Mouse (Mus musculus): ENCODE data around the gene Tnfsfm13.
"Not testable (repeated sequence)": the region's sequence is repeated elsewhere in the genome, so short reads cannot be mapped to it uniquely, and the experiment has no call there.

Tnfsfm13 gene

GRCm38 (mm10) chr11:69703814-69704612, 8.1 kb upstream of the Tnfsfm13 start:
- no peak for DNase-seq

- DNase-seq = not testable (repeated sequence)
Measured at GRCm38 (mm10) chr11:69703381-69703780, 7.5 kb upstream of the Tnfsfm13 start.

GRCm38 (mm10) chr11:69702886-69703285, 7.0 kb upstream of the Tnfsfm13 start:
- DNase-seq = not testable (repeated sequence)

- DNase-seq = no peak
Measured at GRCm38 (mm10) chr11:69699595-69699994, 3.7 kb upstream of the Tnfsfm13 start.

- no peak for DNase-seq
Measured at GRCm38 (mm10) chr11:69698574-69698973, 2.7 kb upstream of the Tnfsfm13 start.

- DNase-seq = no peak
Measured at GRCm38 (mm10) chr11:69697396-69697795, 1.5 kb upstream of the Tnfsfm13 start.

- no peak for DNase-seq
Measured at GRCm38 (mm10) chr11:69695046-69695360, 895 bp downstream of the Tnfsfm13 start.

- no peak for DNase-seq
Measured at GRCm38 (mm10) chr11:69693421-69693965, 2.4 kb downstream of the Tnfsfm13 start.

- no peak for DNase-seq
Measured at GRCm38 (mm10) chr11:69692863-69693262, 3.0 kb downstream of the Tnfsfm13 start.

- no peak for DNase-seq
Measured at GRCm38 (mm10) chr11:69692196-69692811, 3.6 kb downstream of the Tnfsfm13 start.

- DNase-seq = no peak
Measured at GRCm38 (mm10) chr11:69689891-69690290, 6.0 kb downstream of the Tnfsfm13 start.

- DNase-seq = no peak
Measured at GRCm38 (mm10) chr11:69687061-69687460, 8.8 kb downstream of the Tnfsfm13 start.

- no peak for DNase-seq
Measured at GRCm38 (mm10) chr11:69686377-69686776, 9.5 kb downstream of the Tnfsfm13 start.

- DNase-seq = no peak
Measured at GRCm38 (mm10) chr11:69685526-69686148, 10.3 kb downstream of the Tnfsfm13 start, which contains the start of gene Tnfsf13. Tnfsf13 (minus strand) TSS chr11:69685784.

- DNase-seq = no peak
Measured at GRCm38 (mm10) chr11:69684936-69685335, 11.0 kb downstream of the Tnfsfm13 start.

- no peak for DNase-seq
Measured at GRCm38 (mm10) chr11:69684128-69684745, 11.7 kb downstream of the Tnfsfm13 start.

GRCm38 (mm10) chr11:69683576-69683975, 12.3 kb downstream of the Tnfsfm13 start:
- no peak for DNase-seq

- peak; percentile 89 for DNase-seq
Measured at GRCm38 (mm10) chr11:69682840-69683533, 12.9 kb downstream of the Tnfsfm13 start.

GRCm38 (mm10) chr11:69682209-69682839, 13.6 kb downstream of the Tnfsfm13 start:
- no peak for DNase-seq

- peak; percentile 98 for DNase-seq
Measured at GRCm38 (mm10) chr11:69681314-69682208, 14.3 kb downstream of the Tnfsfm13 start, which contains the start of gene Senp3. Senp3 (minus strand) TSS chr11:69682084.

All from right cerebral cortex, postnatal 14 days (tissue).